Mouse (Mus musculus): Measurements from ENCODE around the gene Eif4ebp2. TPM values are rescaled to one million over a fixed set of nuclear protein-coding genes. Genes with fewer than 3 reads are reported as not detected.

Eif4ebp2 gene
- total RNA-seq, 2 experiments from 2014 or later: 100 to 110 TPM

DNA sequence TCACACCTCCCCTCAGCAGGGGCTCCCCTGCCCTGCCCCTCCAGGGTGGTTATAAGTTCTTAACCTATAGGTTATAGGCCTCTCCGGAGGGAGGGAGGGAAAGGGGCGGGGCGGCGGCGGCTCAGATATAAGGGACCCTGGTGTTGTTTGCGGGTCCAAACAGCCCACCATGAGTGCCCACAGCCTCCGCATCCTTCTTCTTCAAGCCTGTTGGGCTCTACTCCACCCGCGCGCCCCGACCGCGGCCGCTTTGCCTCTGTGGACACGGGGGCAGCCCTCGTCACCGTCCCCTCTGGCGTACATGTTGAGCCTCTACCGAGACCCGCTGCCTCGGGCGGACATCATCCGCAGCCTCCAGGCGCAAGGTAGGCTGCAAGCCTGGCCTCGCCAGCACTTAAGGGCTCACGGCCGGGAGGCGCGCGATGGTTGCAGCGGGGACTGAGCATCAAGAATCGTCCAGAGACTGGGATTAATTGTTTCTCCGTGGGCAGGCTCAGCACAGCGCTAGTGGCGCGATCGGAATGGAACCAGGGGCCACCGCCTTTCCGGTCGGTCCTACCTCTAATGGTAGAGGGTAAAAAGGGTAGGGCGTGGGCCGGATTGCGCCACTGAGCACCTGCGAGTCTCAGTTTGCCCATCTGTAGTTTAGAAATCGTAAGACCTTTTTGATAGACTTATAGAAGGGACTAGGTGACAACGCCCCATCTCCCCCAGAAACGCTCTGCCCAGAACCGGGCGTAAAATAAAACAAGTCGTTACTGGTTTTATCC is 34.1 kb downstream of the Eif4ebp2 start:
- DNase-seq: no peak

DNA sequence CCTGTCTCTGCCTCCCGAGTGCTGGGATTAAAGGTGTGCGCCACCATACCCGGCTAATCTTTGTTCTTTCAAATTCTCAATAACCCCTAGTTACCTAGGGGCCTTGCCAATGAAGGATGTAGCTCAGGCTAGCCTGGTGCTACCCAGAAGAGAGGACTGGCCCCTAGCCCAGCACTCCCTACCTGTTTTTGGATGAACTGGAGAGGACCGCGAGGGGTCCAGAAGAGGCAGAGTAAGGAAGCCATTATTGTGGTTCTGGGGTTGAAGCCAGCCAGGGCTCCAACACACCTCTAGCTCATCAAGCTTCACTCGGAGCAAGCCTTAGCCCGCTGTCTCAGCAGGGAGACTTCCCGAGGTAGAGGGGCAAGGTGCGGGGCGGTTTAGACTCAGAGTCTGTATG is 34.8 kb downstream of the Eif4ebp2 start, which contains the start of gene Nodal:
Gene Nodal, plus strand, starts transcription at position 301 of the 400 bp plus-strand sequence.
- no peak for DNase-seq

DNA sequence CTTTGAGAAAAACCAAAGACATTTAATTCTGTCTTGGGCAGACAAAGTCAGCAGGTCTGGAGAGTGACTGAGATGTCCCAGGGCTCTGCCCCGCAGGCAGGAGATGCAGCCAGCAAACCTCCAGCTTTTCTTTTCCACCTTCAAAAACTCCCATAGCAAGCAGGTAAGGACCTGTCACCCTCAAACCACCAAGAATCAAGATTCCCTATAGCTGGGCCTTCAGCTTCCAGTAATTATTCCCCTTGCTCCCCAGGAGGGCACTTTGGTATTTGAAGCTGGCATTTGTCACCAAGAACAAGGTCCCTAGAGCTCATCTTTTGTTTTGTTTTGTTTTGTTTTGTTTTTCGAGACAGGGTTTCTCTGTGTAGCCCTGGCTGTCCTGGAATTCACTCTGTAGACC is 35.4 kb downstream of the Eif4ebp2 start:
- DNase-seq: no peak

DNA sequence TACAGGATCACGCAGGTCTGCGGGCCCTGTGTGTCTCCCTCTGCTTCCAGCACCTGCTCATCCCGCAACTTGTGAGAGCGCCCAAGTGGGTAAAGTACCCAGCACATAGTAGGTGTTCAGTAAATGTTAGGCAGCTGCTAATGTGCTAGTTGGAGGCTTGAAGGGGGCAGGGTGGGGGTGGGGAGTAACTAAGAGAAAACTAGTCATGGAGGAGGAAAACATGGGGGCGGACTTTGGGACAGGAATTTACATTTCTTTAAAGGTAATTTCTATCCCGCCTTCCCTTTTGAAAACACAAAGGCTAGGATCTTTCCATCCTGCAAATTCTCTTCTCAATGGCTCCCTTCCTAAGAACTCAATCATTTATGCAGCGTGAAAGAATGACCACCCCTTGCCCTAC is 35.9 kb downstream of the Eif4ebp2 start:
- DNase-seq: no peak

DNA sequence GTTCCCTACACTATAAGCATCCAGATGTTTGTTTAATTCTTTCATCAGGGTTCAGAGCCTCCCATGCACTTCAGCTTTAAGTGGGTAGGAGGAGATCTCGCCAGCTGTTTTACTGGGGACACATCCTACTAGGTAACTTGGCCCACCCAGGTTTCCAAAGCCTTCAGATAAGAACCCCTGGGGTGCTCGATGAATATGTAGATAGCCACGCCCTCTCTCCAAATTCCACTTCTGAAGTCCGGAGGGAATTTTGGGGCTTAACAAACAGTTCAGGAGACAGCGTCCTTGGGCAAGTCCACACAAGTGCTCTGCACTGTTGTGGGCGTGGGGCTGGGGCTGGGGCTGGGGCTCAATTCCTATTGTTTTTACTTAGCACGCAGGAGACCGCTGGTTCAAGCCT is 36.6 kb downstream of the Eif4ebp2 start:
- DNase-seq: no peak

DNA sequence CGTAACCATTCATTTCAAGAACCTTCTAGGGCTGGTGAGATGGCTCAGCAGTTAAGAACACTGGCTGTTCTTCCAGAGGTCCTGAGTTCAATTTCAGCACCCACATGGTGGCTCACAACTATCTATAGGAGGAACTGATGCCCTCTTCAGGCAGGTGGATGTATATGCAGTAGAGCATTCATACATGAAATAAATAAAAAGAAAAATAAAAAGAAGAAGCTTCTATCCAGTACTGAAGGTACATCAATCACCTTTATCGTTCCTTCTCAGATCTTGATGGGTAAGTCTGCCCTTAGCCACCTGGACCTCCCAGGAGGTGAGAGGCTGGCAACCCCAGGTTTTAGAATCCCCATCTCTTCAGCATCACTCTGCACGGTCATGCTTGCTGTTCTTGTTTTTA is 37.2 kb downstream of the Eif4ebp2 start:
- no peak for DNase-seq

DNA sequence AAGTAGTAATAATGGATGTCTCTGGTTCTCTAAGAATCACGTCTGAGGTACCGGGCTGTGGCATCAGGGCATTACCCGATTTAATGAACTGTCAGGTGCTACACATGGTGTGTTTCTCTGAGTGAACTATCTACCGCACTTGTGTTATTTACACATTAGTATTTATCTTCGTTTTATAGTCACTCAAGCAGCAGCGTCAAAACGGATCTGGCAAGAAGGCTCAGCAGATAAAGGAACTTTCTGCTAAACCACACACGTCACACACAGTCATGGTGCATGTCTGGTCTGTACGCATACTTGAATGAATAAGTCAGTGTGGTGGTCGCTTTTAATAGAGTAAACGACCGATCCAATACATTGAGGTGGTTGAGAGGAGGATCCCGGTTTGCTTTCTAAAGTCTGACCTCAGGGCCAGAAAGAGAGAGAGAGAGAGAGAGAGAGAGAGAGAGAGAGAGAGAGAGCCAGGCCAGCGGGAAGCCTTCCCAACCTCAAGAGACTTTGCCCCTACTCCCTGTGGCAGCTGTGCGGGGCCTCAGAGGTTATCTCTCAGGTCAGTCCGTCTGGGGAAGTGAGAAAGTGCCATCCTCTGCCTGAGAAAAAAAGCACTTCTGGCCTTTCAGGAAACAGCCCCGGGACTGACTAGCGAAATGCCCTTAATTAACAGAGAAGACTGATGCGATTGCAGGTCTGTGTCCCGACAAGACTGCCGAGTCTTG is 39.4 kb downstream of the Eif4ebp2 start:
- DNase-seq: no peak

DNA sequence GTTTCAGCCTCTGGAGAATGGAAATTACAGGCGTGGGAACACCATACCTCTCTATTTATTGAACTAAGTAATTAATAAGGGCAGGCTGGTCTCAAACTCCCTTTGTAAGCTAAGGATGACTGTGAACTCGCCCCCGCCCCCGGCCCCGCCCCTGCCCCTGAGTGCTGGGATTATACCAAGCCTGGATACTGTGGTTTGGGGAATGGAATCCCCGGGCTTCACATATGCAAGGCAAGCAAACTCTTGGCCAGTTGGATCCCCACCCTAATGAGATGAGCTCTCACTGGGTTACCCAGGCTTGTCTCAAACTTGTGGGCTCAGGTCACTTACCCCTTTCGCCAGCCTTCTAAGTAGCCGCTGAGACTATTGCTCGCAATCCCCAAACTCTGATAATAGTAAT is 42.3 kb downstream of the Eif4ebp2 start:
- DNase-seq: no peak

DNA sequence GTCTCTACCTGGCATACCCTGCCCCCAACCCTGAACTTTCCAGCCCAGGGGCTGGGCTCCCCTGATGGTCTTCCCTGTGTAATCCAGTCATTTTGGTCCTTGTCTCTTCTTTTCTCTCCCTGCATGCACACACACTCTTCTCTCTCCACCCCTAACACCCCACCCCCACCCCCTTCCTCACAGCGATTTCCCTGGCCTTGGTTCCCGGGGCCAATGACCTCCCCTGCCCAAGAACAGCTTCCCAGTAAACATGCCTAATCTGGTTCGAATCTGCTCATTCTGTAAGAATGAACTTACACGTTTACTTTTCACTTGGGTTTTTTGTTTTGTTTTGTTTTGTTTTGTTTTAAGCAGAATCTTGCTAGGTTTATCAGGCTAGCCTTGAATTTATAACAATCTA is 42.7 kb downstream of the Eif4ebp2 start:
- no peak for DNase-seq

DNA sequence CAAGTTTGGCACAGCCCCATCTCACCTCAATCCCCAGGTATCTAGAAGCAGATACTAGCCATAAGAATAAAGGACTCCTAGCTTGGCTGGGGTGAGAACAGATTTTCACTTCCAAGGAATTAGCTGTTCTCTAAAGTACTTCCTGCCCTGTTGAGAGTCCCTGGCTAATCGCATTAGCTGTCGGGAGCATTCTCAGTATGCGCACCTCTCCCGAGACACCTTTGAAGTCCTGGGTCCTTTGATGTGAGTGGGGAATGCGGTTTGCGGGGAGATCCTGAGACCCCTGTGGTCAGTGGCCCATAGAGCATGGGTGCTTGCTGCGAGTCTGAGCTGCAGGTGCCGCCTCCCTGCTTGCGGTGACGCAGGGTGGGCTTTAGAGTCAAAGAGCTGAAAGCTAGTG is 46.5 kb downstream of the Eif4ebp2 start:
- no peak for DNase-seq

DNA sequence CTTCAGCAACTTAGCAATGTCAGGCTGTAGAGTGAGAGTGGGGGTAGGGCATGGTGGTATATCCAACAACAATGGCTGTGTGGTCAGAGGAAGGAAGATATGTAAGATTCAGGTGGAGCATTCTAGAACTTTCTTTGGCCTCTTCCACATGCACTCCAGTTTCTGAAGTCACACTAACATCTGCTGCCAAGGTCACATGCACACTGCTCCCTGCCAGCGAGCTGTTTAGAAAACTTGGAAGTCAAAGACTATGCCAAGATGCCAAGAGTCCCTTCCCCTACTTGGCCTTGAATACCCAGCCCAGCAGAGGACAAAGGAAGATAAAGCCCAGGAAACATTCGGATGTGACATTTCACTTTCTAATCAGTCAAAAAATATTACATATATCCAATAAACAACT is 49.5 kb downstream of the Eif4ebp2 start:
- DNase-seq: peak in 1 of 2 experiments; percentile 43

DNA sequence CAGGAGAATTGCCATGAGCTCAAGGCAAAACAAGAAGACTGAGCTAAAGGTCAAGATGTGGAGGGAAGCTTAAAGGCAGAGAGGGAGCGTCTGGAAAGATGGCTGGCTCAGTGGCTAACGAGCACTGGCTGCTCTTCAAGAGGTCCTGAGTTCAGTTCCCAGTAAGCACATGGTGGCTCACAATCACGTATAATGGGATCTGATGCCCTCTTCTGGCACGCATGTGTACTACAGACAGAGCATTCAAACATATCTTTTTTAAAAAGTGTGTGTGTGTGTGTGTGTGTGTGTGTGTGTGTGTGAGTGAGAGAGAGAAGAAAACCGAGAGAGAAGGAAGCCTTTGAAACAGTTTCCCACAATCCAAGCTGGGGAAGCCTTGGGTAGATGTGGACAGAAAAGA is 50.0 kb downstream of the Eif4ebp2 start:
- no peak for DNase-seq

DNA sequence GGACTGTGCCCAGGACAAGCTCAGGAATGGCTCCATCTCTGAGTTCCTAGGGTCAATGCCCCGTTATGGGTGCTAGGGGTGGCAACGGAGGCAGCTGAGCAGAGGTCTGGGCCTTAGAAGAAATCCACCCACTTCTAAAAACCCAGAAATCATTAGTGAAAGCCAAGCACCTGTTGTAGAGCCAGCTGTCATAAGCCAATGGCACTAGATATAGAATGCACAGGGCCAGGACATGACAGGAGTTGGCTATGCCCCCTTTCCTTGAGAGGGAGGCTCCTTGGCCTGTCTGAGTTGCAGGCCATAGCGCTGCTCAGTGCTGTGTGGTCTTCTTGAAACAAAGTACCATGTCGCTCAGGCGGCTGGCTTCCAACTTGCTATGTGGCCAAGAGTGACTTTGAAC is 52.1 kb downstream of the Eif4ebp2 start:
- no peak for DNase-seq

DNA sequence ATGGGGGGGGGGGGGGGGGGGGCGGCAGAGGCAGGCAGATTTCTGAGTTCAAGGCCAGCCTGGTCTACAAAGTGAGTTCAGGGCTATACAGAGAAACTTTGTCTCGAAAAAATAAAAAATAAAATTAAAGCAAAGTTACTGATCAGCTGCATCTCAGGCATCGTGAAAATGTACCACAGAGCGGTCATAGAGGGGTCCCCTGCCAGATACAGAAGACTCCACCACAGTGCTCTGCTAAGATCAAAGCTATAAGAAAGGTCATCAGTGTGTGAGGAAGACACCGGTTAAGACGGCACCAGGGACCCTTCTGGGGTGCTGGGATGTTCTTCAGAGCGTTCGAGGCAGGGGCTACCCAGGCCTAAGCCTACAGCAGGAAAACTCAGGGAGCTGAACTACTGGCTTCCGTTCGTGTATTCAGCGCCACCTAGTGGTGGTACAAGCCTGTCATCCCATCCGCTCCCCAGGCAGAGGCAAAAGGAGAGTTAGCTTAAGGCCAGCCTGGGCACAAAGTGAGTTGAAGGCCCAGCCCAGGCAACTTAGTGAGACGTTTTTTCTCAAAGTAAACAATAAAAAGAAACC is 53.2 kb downstream of the Eif4ebp2 start:
- peak; percentile 70 to 81 for DNase-seq

DNA sequence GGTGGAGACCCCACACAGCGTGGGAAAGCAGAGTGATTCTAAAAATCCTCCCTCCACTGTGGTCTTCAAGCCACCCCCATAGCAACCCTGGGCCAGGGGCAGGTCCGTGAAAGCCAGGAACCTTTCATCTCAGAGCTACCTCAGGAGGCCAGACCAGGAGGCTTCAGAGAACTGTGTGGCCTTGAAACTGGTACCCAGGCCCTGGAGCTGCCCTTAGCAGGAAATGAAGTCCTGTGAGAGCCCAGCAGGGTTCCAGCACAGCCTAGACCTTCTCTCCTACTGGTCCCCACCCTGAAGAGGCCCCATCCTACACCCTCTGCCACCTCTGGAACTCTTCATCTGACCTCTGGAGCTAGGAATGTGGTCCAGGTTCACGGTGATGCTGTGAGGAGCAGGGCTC is 54.3 kb downstream of the Eif4ebp2 start:
- no peak for DNase-seq

DNA sequence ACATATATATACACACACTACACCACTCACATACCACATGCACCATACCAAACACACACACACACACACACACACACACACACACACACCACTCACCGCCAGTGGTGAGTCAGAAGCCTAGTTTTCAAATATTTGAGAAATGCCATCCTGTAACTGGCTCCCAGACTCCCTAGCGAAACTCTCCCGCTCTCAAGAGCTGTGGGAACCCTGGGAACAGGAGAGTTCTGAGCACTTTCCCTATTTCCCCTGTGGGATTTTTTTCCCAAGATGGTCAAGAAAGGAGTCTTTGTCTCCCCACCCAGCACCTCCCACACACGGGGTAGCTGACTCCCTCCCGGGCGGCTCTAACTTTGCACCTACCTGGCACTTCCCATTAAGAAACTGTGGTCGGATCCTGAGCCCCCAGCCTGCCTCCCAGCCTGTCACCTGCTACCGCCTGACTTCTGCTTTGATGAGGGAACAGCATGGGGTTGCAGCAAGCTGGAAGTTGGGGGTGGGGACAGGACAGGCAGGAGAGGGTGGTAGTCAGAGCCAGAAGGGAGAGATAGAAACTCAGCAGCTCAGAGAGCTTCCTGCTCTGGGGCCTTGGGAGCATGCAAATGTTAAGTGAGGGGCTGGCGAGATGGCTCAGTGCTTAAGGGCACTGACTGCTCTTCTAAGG is 57.9 kb downstream of the Eif4ebp2 start:
- DNase-seq: peak; percentile 30 to 45

DNA sequence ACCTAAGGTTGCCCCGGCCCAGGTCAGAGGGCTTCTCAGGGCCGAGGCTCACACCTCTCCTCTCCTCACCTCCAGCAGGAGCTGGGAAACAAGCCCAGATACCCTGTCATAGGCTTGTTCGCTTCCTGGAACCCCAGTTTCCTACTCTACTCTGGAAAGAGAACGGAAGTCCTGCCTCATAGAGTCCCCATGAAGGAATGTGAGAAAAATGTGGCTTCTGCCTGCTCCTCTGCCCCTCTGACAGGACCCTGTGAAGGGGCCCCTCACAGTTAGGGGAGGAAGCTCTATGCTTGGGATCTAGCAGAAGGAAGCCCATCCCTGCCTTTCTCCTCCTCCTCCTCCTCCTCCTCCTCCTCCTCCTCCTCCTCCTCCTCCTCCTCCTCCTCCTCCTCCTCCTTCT is 59.9 kb downstream of the Eif4ebp2 start:
- DNase-seq: no peak

DNA sequence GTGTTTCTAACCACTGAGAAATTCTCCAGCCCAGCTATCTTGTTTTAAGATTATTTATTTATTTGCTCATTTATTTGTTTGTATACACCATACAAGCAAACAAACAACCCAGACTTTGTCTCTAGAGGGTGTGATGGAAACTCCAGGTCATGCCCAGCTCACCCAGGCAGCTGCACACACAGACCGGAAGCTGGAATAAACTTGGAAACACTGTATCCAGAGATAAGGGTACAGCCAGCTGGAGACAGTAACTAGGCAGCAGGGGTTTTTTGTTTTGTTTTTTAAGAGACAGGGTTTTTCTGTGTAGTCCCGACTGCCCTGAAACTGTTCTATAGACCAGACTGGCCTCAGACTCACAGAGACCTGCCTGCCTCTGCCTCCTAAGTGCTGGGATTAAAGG is 62.3 kb downstream of the Eif4ebp2 start:
- DNase-seq: no peak

DNA sequence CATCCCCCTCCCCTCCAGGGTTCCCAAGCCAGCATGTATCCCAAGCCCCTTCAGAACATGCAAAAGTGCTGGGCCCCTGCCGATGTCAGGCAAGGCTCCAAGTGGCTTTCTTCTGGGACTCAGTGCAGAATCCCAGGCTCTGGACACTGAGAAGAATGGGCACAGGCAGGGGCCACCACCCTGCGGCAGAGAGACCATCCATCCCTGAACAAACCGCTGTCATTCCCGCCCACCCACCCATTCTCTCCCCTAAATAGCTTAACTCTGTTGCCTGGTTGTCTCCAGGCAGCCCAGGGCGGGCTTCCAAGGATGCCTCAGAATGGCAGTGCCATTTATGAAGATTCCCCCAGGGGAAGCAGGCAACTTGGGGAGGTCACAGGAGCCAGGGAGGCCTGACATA is 63.4 kb downstream of the Eif4ebp2 start:
- DNase-seq: no peak

DNA sequence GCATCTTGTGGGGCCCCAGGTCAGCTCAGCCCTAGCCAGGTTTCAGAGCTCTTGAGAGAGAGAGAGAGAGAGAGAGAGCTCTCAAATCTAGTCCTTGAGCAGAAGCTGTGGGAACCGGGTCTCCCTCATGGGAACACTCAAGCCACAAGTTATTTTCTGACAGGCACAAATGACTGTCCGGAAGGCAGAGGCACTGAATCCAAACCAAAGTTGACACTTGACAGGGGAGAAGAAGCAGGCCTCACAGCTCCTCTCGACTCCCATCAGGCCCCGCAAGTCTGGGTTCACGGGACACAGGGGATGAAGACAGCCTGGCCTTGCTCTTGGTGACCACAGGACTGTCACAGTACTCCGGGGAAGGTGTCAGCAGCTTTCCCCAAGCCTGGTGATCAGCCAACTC is 66.2 kb downstream of the Eif4ebp2 start:
- no peak for DNase-seq

DNA sequence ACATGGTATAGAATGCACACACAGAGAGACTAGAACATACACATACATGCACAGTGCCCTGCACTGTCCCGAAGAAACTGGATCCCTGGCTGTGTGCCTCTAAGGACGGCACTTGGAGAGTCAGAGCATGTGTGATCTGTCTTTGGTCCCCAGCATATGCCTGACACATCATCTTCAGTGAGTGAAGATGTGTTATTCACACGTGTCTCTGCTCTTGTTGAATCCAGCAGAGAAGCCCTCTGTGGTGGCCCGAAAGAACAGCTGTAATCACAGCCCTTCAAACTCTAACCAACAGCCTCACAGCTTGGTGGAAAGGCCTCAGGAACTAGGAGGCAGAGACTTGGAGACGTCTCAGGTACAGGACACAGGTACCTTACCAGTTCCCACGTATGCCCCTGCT is 67.3 kb downstream of the Eif4ebp2 start:
- no peak for DNase-seq

DNA sequence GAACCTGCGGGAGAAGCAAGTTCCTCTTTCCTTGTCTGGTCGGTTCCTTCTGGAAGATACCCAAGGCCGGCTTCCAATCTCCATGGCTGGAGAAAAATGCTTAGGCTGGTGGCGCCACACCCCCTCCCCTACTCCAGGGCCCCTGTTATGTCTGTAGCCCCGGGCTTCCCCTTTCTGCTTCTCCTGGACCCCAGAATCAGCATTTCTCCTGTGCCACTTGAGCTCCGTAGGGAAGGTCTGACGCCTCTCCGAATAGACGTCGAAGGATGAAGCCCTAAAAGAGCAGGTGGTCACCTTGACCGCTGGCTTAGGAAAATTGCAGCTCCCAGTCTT is 68.8 kb downstream of the Eif4ebp2 start:
- no peak for DNase-seq

All from adrenal gland, postnatal 36 days (tissue).